Mouse (Mus musculus) small intestine, adult 2 months (tissue): Measurements from ENCODE around the gene Fv1. TPM values are rescaled to one million over a fixed set of nuclear protein-coding genes. Genes with fewer than 3 reads are reported as not detected.

Experiments
- H3K27ac ChIP-seq: fragments of 200-500 bp; 2 replicates; pipeline ENCODE4 v1.5.1; 2012; ENCODE audit warnings: low read depth, low read length, control low read depth, inconsistent platforms; ENCODE audit not compliant: insufficient read depth
- H3K27me3 ChIP-seq: fragments of 200-500 bp; 2 replicates; pipeline ENCODE4 v1.6.1; 2012; ENCODE audit warnings: mild to moderate bottlenecking, moderate library complexity, low read length, inconsistent platforms; ENCODE audit not compliant: control insufficient read depth, insufficient read depth
- H3K36me3 ChIP-seq: fragments of 200-500 bp; 2 replicates; pipeline ENCODE4 v1.6.1; 2012; ENCODE audit warnings: mild to moderate bottlenecking, low read length, control low read depth, inconsistent platforms; ENCODE audit not compliant: control insufficient read depth, insufficient read depth
- H3K4me1 ChIP-seq: fragments of 200-500 bp; 2 replicates; pipeline ENCODE4 v1.6.1; 2012; ENCODE audit warnings: low read length, inconsistent platforms, mixed read lengths; ENCODE audit not compliant: control insufficient read depth, insufficient read depth, insufficient read length
- H3K4me3 ChIP-seq: fragments of 200-500 bp; 2 replicates; pipeline ENCODE4 v1.5.1; 2012; ENCODE audit warnings: low read depth, mild to moderate bottlenecking, control low read depth, inconsistent platforms, low read length, moderate library complexity
- CTCF ChIP-seq: fragments of 200-500 bp; IDR thresholded peaks from 2 replicates; pipeline ENCODE4 v1.5.1; 2012; ENCODE audit warnings: low read depth, mild to moderate bottlenecking, control low read depth, inconsistent platforms, low read length, moderate library complexity, mixed read lengths; ENCODE audit not compliant: insufficient replicate concordance, insufficient read length; ENCODE audit errors: extremely low read depth
- POLR2A ChIP-seq: fragments of 200-500 bp; IDR thresholded peaks from 2 replicates; pipeline ENCODE4 v1.6.1; 2012; ENCODE audit warnings: low read depth, mild to moderate bottlenecking, control low read depth, inconsistent platforms, low read length, moderate library complexity
- whole genome bisulfite sequencing: fragments of 180-500 bp; shearing (Covaris S2); methylation state at CpG from one replicate; pipeline ENCODE4 v1.1.7; 2018; 5-methylcytosine and 5-hydroxymethylcytosine counted together
- polyA plus RNA-seq: library from polyadenylated mRNA; depleted of rRNA; stranded (reverse); fragments of >200 nt; gene quantifications from 2 replicates; pipeline ENCODE4 v1.2.3, GENCODE M21; 2012

Fv1 gene
- polyA plus RNA-seq, 1 experiment: 0.41 TPM

GRCm38 (mm10) chr4:147884138-147884537, 15.4 kb downstream of the Fv1 start:
- no peaks in the 10 kb centered on the region for H3K27me3 ChIP-seq
- no peaks in the 10 kb centered on the region for H3K4me1 ChIP-seq
- 91% methylated on average over 3 of the region's 3 CpGs for WGBS
- no peak for TF ChIP-seq POLR2A
- no peak for TF ChIP-seq CTCF
- no peak overlapping the region for H3K4me3 ChIP-seq
- H3K36me3 ChIP-seq: peaks cover 80% of the 10 kb centered on the region
- H3K27ac ChIP-seq: no peak overlapping the region

GRCm38 (mm10) chr4:147886158-147886557, 17.4 kb downstream of the Fv1 start:
- WGBS: 93% methylated on average over 12 of the region's 12 CpGs
- Histone ChIP-seq H3K4me3 (no peak overlapping the region), H3K36me3 (peaks cover 81% of the 10 kb centered on the region), H3K27me3 (no peaks in the 10 kb centered on the region), H3K27ac (no peak overlapping the region), H3K4me1 (no peaks in the 10 kb centered on the region)
- TF ChIP-seq POLR2A: no peak
- TF ChIP-seq CTCF: no peak

GRCm38 (mm10) chr4:147887277-147887676, 18.5 kb downstream of the Fv1 start:
- H3K36me3 ChIP-seq: peaks cover 81% of the 10 kb centered on the region
- no peak for TF ChIP-seq CTCF
- TF ChIP-seq POLR2A: no peak
- no peak overlapping the region for H3K27ac ChIP-seq
- H3K27me3 ChIP-seq: no peaks in the 10 kb centered on the region
- WGBS: 94% methylated on average over 7 of the region's 7 CpGs
- H3K4me1 ChIP-seq: no peaks in the 10 kb centered on the region
- H3K4me3 ChIP-seq: no peak overlapping the region

GRCm38 (mm10) chr4:147888237-147888636, 19.5 kb downstream of the Fv1 start:
- Histone ChIP-seq H3K27ac (no peak overlapping the region), H3K27me3 (no peaks in the 10 kb centered on the region), H3K36me3 (peaks cover 81% of the 10 kb centered on the region), H3K4me1 (no peaks in the 10 kb centered on the region), H3K4me3 (no peak overlapping the region)
- WGBS: 83% methylated on average over 4 of the region's 4 CpGs
- TF ChIP-seq CTCF (no peak), POLR2A (no peak)

- WGBS: 78% methylated on average over 6 of the region's 6 CpGs
- TF ChIP-seq POLR2A (no peak), CTCF (no peak)
- H3K27me3 ChIP-seq: no peaks in the 10 kb centered on the region
- no peak overlapping the region for H3K4me3 ChIP-seq
- peaks cover 79% of the 10 kb centered on the region for H3K36me3 ChIP-seq
- H3K27ac ChIP-seq: no peak overlapping the region
- no peaks in the 10 kb centered on the region for H3K4me1 ChIP-seq
These were observed 21.6 kb downstream of the Fv1 start for GRCm38 (mm10) chr4:147890341-147890740.

- Histone ChIP-seq H3K27me3 (no peaks in the 10 kb centered on the region), H3K4me1 (peaks cover 8% of the 10 kb centered on the region; the same call in 1 of the 2 replicates), H3K36me3 (peaks cover 72% of the 10 kb centered on the region), H3K27ac (no peak overlapping the region), H3K4me3 (no peak overlapping the region)
- 88% methylated on average over 4 of the region's 4 CpGs for WGBS
- no peak for TF ChIP-seq CTCF
- no peak for TF ChIP-seq POLR2A
These were observed 27.1 kb downstream of the Fv1 start for GRCm38 (mm10) chr4:147895815-147896330.

GRCm38 (mm10) chr4:147896411-147896810, 27.6 kb downstream of the Fv1 start:
- peaks cover 68% of the 10 kb centered on the region for H3K36me3 ChIP-seq
- no peak overlapping the region for H3K4me3 ChIP-seq
- H3K4me1 ChIP-seq: peaks cover 9% of the 10 kb centered on the region; the same call in 1 of the 2 replicates
- WGBS: 37% methylated on average over 1 of the region's 1 CpGs
- H3K27me3 ChIP-seq: no peaks in the 10 kb centered on the region
- TF ChIP-seq POLR2A (no peak), CTCF (no peak)
- no peak overlapping the region for H3K27ac ChIP-seq
